Mouse (Mus musculus) small intestine, adult 2 months (tissue): ENCODE measurements around the gene Hydin.

Experiments
- CTCF ChIP-seq: fragments of 200-500 bp; IDR thresholded peaks from 2 replicates; pipeline ENCODE4 v1.5.1; 2012; ENCODE audit warnings: low read depth, mild to moderate bottlenecking, control low read depth, inconsistent platforms, low read length, moderate library complexity, mixed read lengths; ENCODE audit not compliant: insufficient replicate concordance, insufficient read length; ENCODE audit errors: extremely low read depth
- POLR2A ChIP-seq: fragments of 200-500 bp; IDR thresholded peaks from 2 replicates; pipeline ENCODE4 v1.6.1; 2012; ENCODE audit warnings: low read depth, mild to moderate bottlenecking, control low read depth, inconsistent platforms, low read length, moderate library complexity

DNA sequence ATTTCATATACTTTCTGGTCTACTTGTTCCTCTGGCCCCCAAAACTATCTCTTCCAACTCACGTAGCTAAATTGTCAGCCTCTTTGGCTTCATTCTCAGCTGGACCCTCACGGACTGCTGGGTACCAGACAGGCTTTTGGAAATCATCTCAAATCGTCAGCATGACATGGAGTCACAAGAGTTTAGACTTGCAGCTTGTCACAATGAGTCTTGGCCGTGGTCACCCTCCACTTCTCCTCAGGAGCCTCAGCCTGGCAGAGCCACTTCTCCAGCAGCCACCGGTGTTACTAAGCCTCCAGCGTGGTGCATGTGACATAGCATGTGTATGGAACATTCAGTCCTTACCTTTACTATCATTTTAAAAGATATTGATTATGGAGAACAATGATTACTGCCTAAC is 135.5 kb downstream of the Hydin start:
- no peak for TF ChIP-seq CTCF
- TF ChIP-seq POLR2A = no peak
